Mouse (Mus musculus) MEL (cell line): ENCODE measurements at regions not wholly inside any gene's neighbourhood (a gene's known extent, or its start where the extent isn't known, plus 50 kb on each side); places are given as distances from the start of the nearest gene placed in this dataset.

Experiments used
- CTCF ChIP-seq, 3 experiments: IDR thresholded peaks in 2 of 3; conservative IDR thresholded peaks in 1 of 3; 2 replicates each; pipeline ENCODE4 v1.5.1; 2011 to 2012; ENCODE audit warnings: low read length in 3 of 3, low read depth in 2 of 3, mild to moderate bottlenecking in 2 of 3, improper control_type of control experiment in 1 of 3, inconsistent platforms in 1 of 3, mixed read lengths in 1 of 3, moderate library complexity in 1 of 3; ENCODE audit not compliant: control insufficient read depth in 1 of 3, insufficient read depth in 1 of 3, poor library complexity in 1 of 3, severe bottlenecking in 1 of 3
- MEF2A ChIP-seq: IDR thresholded peaks from 2 replicates; pipeline ENCODE4 v1.6.1; 2014; ENCODE audit warnings: low read depth, mild to moderate bottlenecking, inconsistent platforms, low read length, improper control_type of control experiment; ENCODE audit not compliant: poor library complexity, insufficient replicate concordance, severe bottlenecking; ENCODE audit errors: extremely low read depth
- NRF1 ChIP-seq: IDR thresholded peaks from 2 replicates; pipeline ENCODE4 v1.6.1; 2014; ENCODE audit warnings: low read depth, mild to moderate bottlenecking, inconsistent platforms, low read length, improper control_type of control experiment, moderate library complexity; ENCODE audit not compliant: poor library complexity, insufficient read depth, severe bottlenecking
- POLR2A ChIP-seq, 2 experiments: IDR thresholded peaks; 2 replicates each; pipeline ENCODE4 v1.6.1; 2011 to 2012; ENCODE audit warnings: low read length in 2 of 2, mild to moderate bottlenecking in 2 of 2, control low read depth in 1 of 2, improper control_type of control experiment in 1 of 2, low read depth in 1 of 2, moderate library complexity in 1 of 2; ENCODE audit not compliant: control insufficient read depth in 1 of 2, insufficient read depth in 1 of 2, poor library complexity in 1 of 2
- POLR2AphosphoS2 ChIP-seq: IDR thresholded peaks from 2 replicates; pipeline ENCODE4 v1.6.1; 2011; ENCODE audit warnings: low read length, improper control_type of control experiment
- ZKSCAN1 ChIP-seq: IDR thresholded peaks from 2 replicates; pipeline ENCODE4 v1.6.1; 2012; ENCODE audit warnings: low read depth, mild to moderate bottlenecking, inconsistent platforms, low read length, improper control_type of control experiment, moderate library complexity
- ZMIZ1 ChIP-seq: IDR thresholded peaks from 2 replicates; pipeline ENCODE4 v1.6.1; 2012; ENCODE audit warnings: low read depth, mild to moderate bottlenecking, inconsistent platforms, low read length, improper control_type of control experiment, moderate library complexity
- ZNF384 ChIP-seq: IDR thresholded peaks from 2 replicates; pipeline ENCODE4 v1.6.1; 2012; ENCODE audit warnings: low read depth, mild to moderate bottlenecking, inconsistent platforms, low read length, improper control_type of control experiment

- TF ChIP-seq CTCF (IDR thresholded peaks at IDR 0.05 in 2 of 3, conservative IDR thresholded peaks at IDR 0.05 in 1 of 3; ENCODE audit: control insufficient read depth in 1 of 3, insufficient read depth in 1 of 3, low read depth in 2 of 3, low read length in 3 of 3, poor library complexity in 1 of 3, severe bottlenecking in 1 of 3) (no peak), POLR2A (IDR thresholded peaks at IDR 0.05; ENCODE audit: control insufficient read depth in 1 of 2, insufficient read depth in 1 of 2, low read depth in 1 of 2, low read length in 2 of 2, poor library complexity in 1 of 2) (no peak), ZKSCAN1 (no peak), ZMIZ1 (no peak), NRF1 (no peak), POLR2AphosphoS2 (no peak), ZNF384 (no peak), MEF2A (no peak)
Measured at GRCm38 (mm10) chr19:57545071-57545470, 65.8 kb upstream of the Atrnl1 start.
